ENCODE assay signal across 7 mouse cellular contexts in genomic region chr12:53328257-53328736, GRCm38 (mm10).
DNase-seq lines count a peak whose midpoint lies in the region; ATAC-seq lines count a peak whose summit lies in the region.

No protein-coding gene starts in this region.

- no peak overlapping the region for H3K27ac ChIP-seq in heart, embryonic 14.5 days (replicated peaks in 1 of 2; ENCODE audit: control insufficient read depth in 1 of 2, insufficient read depth in 1 of 2, low read depth in 2 of 2, low read length in 2 of 2)
- peak overlapping the region; percentile 67 for H3K27ac ChIP-seq in lung, embryonic 15.5 days
- H3K27ac ChIP-seq in liver, embryonic 12.5 days: no peak overlapping the region

- H3K9ac ChIP-seq in heart, embryonic 14.5 days (ENCODE audit: low read length): no peak overlapping the region
- H3K9ac ChIP-seq in lung, embryonic 15.5 days: no peak overlapping the region
- no peak overlapping the region for H3K9ac ChIP-seq in liver, embryonic 12.5 days

- 0 out of 4 replicates have a peak, but pooled peaks cover 0 to 4% of the 10 kb centered on the region in 2 experiments for H3K4me1 ChIP-seq in heart, embryonic 14.5 days (ENCODE audit: control insufficient read depth in 2 of 2, insufficient read depth in 2 of 2, low read length in 2 of 2)
- H3K4me1 ChIP-seq in lung, embryonic 15.5 days: peaks cover 17% of the 10 kb centered on the region
- H3K4me1 ChIP-seq in liver, embryonic 12.5 days: no peaks in the 10 kb centered on the region

- DNase-seq in layer of hippocampus, adult 8-10 months (ENCODE audit: low spot score in 2 of 2): peak; percentile 9 to 19
- DNase-seq in layer of hippocampus, adult 18-20 months (ENCODE audit: low spot score in 2 of 2): no peak
- peak; percentile 60 for DNase-seq in embryo, embryonic 10.5 days (ENCODE audit: low spot score)
- DNase-seq in testis, postnatal 14 days (ENCODE audit: low spot score): peak; percentile 9

- no peaks in the 10 kb centered on the region; the same call in 1 of the 2 replicates for H3K27me3 ChIP-seq in heart, embryonic 14.5 days (ENCODE audit: control insufficient read depth, insufficient read depth, low read length)
- no peaks in the 10 kb centered on the region for H3K27me3 ChIP-seq in lung, embryonic 15.5 days
- H3K27me3 ChIP-seq in liver, embryonic 12.5 days (replicated peaks): no peaks in the 10 kb centered on the region

- no peak overlapping the region for H3K4me3 ChIP-seq in heart, embryonic 14.5 days (ENCODE audit: control insufficient read depth in 1 of 2, insufficient read depth in 1 of 2, low read depth in 1 of 2, low read length in 2 of 2)
- no peak overlapping the region for H3K4me3 ChIP-seq in lung, embryonic 15.5 days
- H3K4me3 ChIP-seq in liver, embryonic 12.5 days: no peak overlapping the region

- H3K9me3 ChIP-seq in heart, embryonic 14.5 days (ENCODE audit: control insufficient read depth, low read length): no peaks in the 10 kb centered on the region
- no peaks in the 10 kb centered on the region for H3K9me3 ChIP-seq in lung, embryonic 15.5 days
- no peaks in the 10 kb centered on the region for H3K9me3 ChIP-seq in liver, embryonic 12.5 days (replicated peaks)

- WGBS in heart, embryonic 14.5 days: 39% methylated on average over 5 of the region's 5 CpGs
- 5% methylated on average over 5 of the region's 5 CpGs for WGBS in lung, embryonic 15.5 days
- 36% methylated on average over 5 of the region's 5 CpGs for WGBS in liver, embryonic 12.5 days (ENCODE audit: insufficient replicate concordance)

- H3K36me3 ChIP-seq in heart, embryonic 14.5 days (ENCODE audit: control insufficient read depth, insufficient read depth, low read length): no peaks in the 10 kb centered on the region
- no peaks in the 10 kb centered on the region for H3K36me3 ChIP-seq in lung, embryonic 15.5 days
- no peaks in the 10 kb centered on the region for H3K36me3 ChIP-seq in liver, embryonic 12.5 days

- peak overlapping the region; percentile 38; the same call in 1 of the 2 replicates for H3K4me2 ChIP-seq in heart, embryonic 14.5 days (ENCODE audit: low read length)
- peak overlapping the region; percentile 40 for H3K4me2 ChIP-seq in lung, embryonic 15.5 days
- no peak overlapping the region for H3K4me2 ChIP-seq in liver, embryonic 12.5 days

- no peak for ATAC-seq in heart, embryonic 14.5 days (ENCODE audit: insufficient number of reproducible peaks, insufficient read depth, low FRiP score, low read depth)
- ATAC-seq in lung, embryonic 15.5 days (ENCODE audit: borderline replicate concordance, extremely low read depth, low FRiP score, low TSS enrichment): peak; percentile 84
- no peak for ATAC-seq in liver, embryonic 12.5 days

Comparison
In these comparisons a context has a peak if more than half of its experiments do, and no peak if none do; other contexts are left out.
1. DNase-seq: peak in layer of hippocampus, adult 8-10 months (2 of 2), embryo, embryonic 10.5 days (single experiment) and testis, postnatal 14 days (single experiment); none in layer of hippocampus, adult 18-20 months (0 of 2).